Mouse (Mus musculus): ENCODE results near the gene Rpl22. TPM values are rescaled to one million over a fixed set of nuclear protein-coding genes. Genes with fewer than 3 reads are reported as not detected.
A peak's percentile ranks its signal among the peaks of the same experiment; 100 is the strongest.

Rpl22 gene
- polyA plus RNA-seq, 1 experiment from 2014 or later = 174 TPM

GRCm38 (mm10) chr4:152350722-152351421 is 25.3 kb downstream of the Rpl22 start:
- Histone ChIP-seq H3K9me3 (ENCODE audit: control insufficient read depth, low read length) (no peaks in the 10 kb centered on the region), H3K36me3 (ENCODE audit: control insufficient read depth, insufficient read depth, low read length) (peaks cover 8% of the 10 kb centered on the region; the same call in 1 of the 2 replicates), H3K4me2 (ENCODE audit: low read length) (peak overlapping the region; percentile 53), H3K4me3 (replicated peaks; ENCODE audit: low read depth, low read length) (no peak overlapping the region), H3K4me1 (ENCODE audit: control insufficient read depth, insufficient read depth, low read length) (peaks cover 35% of the 10 kb centered on the region), H3K9ac (replicated peaks; ENCODE audit: low read length) (peak overlapping the region; percentile 34; the same call in 1 of the 2 replicates), H3K27me3 (ENCODE audit: control insufficient read depth, insufficient read depth, low read length) (no peaks in the 10 kb centered on the region), H3K27ac (replicated peaks; ENCODE audit: low read depth, low read length) (peak overlapping the region; percentile 91)
- 32% methylated on average over 8 of the region's 8 CpGs for WGBS
- DNase-seq (no peak), ATAC-seq (ENCODE audit: low FRiP score, low TSS enrichment) (no peak)

DNA sequence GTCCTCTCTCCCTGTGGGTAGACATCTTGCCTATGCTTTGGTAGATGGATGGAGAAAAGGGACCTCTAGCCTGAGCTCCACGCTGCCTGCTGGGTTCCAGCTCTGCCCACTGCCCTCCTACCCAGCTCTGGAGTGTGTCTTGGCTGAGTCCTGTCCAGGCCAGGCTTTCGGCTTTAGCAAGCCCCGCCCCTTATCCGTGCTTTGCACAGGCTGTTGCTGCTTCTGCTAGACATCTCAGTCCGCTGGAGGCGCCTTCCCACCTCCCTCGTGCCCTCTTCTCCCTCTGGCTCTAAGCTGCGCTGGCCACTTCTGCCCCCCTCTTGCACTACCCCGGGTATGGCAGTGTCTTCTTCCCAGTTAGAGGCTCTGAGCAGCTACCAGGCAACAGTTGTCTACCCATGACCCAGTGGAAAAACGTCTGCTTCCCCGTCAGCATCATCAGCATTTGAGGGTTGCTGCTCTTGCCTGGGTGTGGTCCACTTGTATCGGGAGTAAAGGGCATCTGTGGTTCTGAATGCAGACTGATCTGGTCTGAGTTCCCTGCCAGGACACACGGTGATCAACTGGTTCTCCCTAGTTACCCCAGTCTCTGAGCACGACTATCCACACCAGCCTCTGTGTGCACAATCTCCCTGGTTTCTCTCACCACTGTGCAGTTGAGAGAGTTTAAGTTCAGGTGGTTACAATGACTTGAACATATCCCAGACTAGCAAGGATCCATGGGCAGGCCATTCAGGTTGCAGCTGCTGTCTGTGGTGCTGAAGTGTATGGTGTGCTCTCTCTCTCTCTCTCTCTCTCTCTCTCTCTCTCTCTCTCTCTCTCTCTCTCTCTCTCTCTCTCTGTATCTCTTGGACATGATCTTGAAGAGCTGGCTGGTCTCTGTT is 26.1 kb downstream of the Rpl22 start:
- ATAC-seq (ENCODE audit: low FRiP score, low TSS enrichment) (no peak), DNase-seq (peak; percentile 65)
- WGBS = 8% methylated on average over 14 of the region's 14 CpGs
- Histone ChIP-seq H3K4me3 (replicated peaks; ENCODE audit: low read depth, low read length) (no peak overlapping the region), H3K36me3 (ENCODE audit: control insufficient read depth, insufficient read depth, low read length) (peaks cover 12% of the 10 kb centered on the region; the same call in 1 of the 2 replicates), H3K9ac (replicated peaks; ENCODE audit: low read length) (no peak overlapping the region; the same call in 1 of the 2 replicates), H3K4me1 (ENCODE audit: control insufficient read depth, insufficient read depth, low read length) (peaks cover 35% of the 10 kb centered on the region), H3K27me3 (ENCODE audit: control insufficient read depth, insufficient read depth, low read length) (no peaks in the 10 kb centered on the region), H3K27ac (replicated peaks; ENCODE audit: low read depth, low read length) (peak overlapping the region; percentile 91), H3K9me3 (ENCODE audit: control insufficient read depth, low read length) (no peaks in the 10 kb centered on the region), H3K4me2 (ENCODE audit: low read length) (0 out of 2 replicates have a peak overlapping the region, but pooled peaks have one; percentile 17)

DNA sequence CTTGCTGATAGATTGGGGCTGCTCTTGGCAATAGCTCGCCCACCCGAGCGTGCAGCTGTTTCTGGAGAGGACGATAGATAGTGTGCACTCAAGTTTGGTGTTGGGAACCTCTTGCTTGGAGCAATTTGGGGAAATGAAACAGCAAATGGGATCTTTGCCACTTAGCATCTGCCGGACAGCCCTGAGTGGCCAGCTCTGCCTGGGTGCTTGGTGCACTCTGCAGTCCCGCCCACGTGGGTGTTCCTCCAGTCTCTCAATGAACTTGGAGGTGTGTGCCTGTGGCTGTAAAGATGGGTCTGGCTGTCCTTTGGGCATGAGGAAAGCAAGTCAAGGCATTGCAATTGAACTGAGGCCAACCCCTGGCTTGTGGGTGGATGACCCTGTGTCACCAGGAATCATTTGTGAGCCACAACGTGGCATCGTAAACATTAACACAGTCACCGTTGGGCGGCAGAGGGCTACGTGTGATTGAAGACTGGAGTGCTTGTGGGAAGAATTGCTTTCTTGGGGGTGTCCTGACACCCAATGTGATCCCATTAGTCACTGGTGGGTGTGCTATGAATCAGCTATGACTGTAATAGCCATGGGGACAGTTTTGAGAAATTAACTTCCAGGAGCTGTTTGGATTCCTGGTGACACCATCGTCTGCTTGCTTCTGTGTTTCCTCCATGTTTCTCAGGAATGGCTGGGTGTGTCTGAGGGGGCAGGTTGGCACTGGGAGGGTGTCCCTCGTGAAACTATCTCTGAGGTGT is 28.5 kb downstream of the Rpl22 start:
- Histone ChIP-seq H3K9ac (replicated peaks; ENCODE audit: low read length) (no peak overlapping the region), H3K4me3 (replicated peaks; ENCODE audit: low read depth, low read length) (no peak overlapping the region), H3K36me3 (ENCODE audit: control insufficient read depth, insufficient read depth, low read length) (peaks cover 15% of the 10 kb centered on the region), H3K9me3 (ENCODE audit: control insufficient read depth, low read length) (no peaks in the 10 kb centered on the region), H3K27ac (replicated peaks; ENCODE audit: low read depth, low read length) (no peak overlapping the region), H3K4me1 (ENCODE audit: control insufficient read depth, insufficient read depth, low read length) (peaks cover 29% of the 10 kb centered on the region), H3K4me2 (ENCODE audit: low read length) (no peak overlapping the region), H3K27me3 (ENCODE audit: control insufficient read depth, insufficient read depth, low read length) (no peaks in the 10 kb centered on the region)
- 84% methylated on average over 14 of the region's 14 CpGs for WGBS
- no peak for DNase-seq
- ATAC-seq (ENCODE audit: low FRiP score, low TSS enrichment) = no peak

DNA sequence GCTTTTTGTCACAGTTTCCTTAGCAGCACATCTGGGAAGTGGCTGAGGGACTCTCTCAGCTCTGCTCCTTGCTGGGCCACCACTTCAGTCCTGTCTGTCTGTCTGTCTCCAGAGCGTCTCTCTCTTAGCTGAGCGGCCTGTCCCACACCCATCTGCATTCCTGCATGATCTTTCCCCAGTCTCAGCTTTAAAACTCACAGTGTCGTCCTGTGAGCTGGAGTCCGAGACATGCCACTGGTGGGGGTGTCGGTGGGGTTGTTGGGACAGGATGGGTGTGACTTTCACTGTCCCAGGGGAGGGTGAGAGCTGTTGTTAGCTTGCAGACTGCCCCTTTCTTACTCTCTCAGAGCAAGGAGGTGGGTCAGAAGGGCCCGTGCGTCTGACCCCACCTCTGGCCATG is 30.1 kb downstream of the Rpl22 start:
- H3K4me3 ChIP-seq (replicated peaks; ENCODE audit: low read depth, low read length) = no peak overlapping the region
- H3K9me3 ChIP-seq (ENCODE audit: control insufficient read depth, low read length) = no peaks in the 10 kb centered on the region
- peaks cover 15% of the 10 kb centered on the region for H3K36me3 ChIP-seq (ENCODE audit: control insufficient read depth, insufficient read depth, low read length)
- no peak overlapping the region for H3K27ac ChIP-seq (replicated peaks; ENCODE audit: low read depth, low read length)
- DNase-seq (no peak), ATAC-seq (ENCODE audit: low FRiP score, low TSS enrichment) (no peak)
- WGBS = 86% methylated on average over 7 of the region's 7 CpGs
- H3K4me1 ChIP-seq (ENCODE audit: control insufficient read depth, insufficient read depth, low read length) = peaks cover 13% of the 10 kb centered on the region
- no peak overlapping the region for H3K4me2 ChIP-seq (ENCODE audit: low read length)
- H3K27me3 ChIP-seq (ENCODE audit: control insufficient read depth, insufficient read depth, low read length) = 0 out of 2 replicates have a peak, but pooled peaks cover 4% of the 10 kb centered on the region
- H3K9ac ChIP-seq (replicated peaks; ENCODE audit: low read length) = no peak overlapping the region

GRCm38 (mm10) chr4:152359700-152360099 is 34.2 kb downstream of the Rpl22 start:
- ATAC-seq (ENCODE audit: low FRiP score, low TSS enrichment) = no peak
- 9% methylated on average over 11 of the region's 11 CpGs for WGBS

GRCm38 (mm10) chr4:152360855-152361254 is 35.3 kb downstream of the Rpl22 start:
- no peak overlapping the region for H3K27ac ChIP-seq (replicated peaks; ENCODE audit: low read depth, low read length)
- WGBS = 2% methylated on average over 24 of the region's 24 CpGs
- H3K9ac ChIP-seq (replicated peaks; ENCODE audit: low read length) = no peak overlapping the region
- H3K36me3 ChIP-seq (ENCODE audit: control insufficient read depth, insufficient read depth, low read length) = peaks cover 33% of the 10 kb centered on the region
- no peaks in the 10 kb centered on the region for H3K9me3 ChIP-seq (ENCODE audit: control insufficient read depth, low read length)
- ATAC-seq (ENCODE audit: low FRiP score, low TSS enrichment) (no peak; the same call in 1 of the 2 replicates), DNase-seq (peak; percentile 59)
- peaks cover 13% of the 10 kb centered on the region for H3K4me1 ChIP-seq (ENCODE audit: control insufficient read depth, insufficient read depth, low read length)
- H3K27me3 ChIP-seq (ENCODE audit: control insufficient read depth, insufficient read depth, low read length) = 0 out of 2 replicates have a peak, but pooled peaks cover 8% of the 10 kb centered on the region
- peak overlapping the region; percentile 31 for H3K4me2 ChIP-seq (ENCODE audit: low read length)
- H3K4me3 ChIP-seq (replicated peaks; ENCODE audit: low read depth, low read length) = no peak overlapping the region

More at GRCm38 (mm10) chr4:152359700-152360099, 34.2 kb downstream of the Rpl22 start:
- Histone ChIP-seq H3K4me1 (ENCODE audit: control insufficient read depth, insufficient read depth, low read length) (peaks cover 1% of the 10 kb centered on the region), H3K27ac (replicated peaks; ENCODE audit: low read depth, low read length) (no peak overlapping the region), H3K36me3 (ENCODE audit: control insufficient read depth, insufficient read depth, low read length) (peaks cover 34% of the 10 kb centered on the region), H3K4me3 (replicated peaks; ENCODE audit: low read depth, low read length) (no peak overlapping the region), H3K9me3 (ENCODE audit: control insufficient read depth, low read length) (no peaks in the 10 kb centered on the region), H3K9ac (replicated peaks; ENCODE audit: low read length) (no peak overlapping the region), H3K4me2 (ENCODE audit: low read length) (no peak overlapping the region), H3K27me3 (ENCODE audit: control insufficient read depth, insufficient read depth, low read length) (0 out of 2 replicates have a peak, but pooled peaks cover 8% of the 10 kb centered on the region)
- no peak for DNase-seq

- ATAC-seq (ENCODE audit: low FRiP score, low TSS enrichment) (no peak), DNase-seq (no peak)
- H3K27me3 ChIP-seq (ENCODE audit: control insufficient read depth, insufficient read depth, low read length) = 0 out of 2 replicates have a peak, but pooled peaks cover 8% of the 10 kb centered on the region
- H3K4me3 ChIP-seq (replicated peaks; ENCODE audit: low read depth, low read length) = no peak overlapping the region
- WGBS = 82% methylated on average over 9 of the region's 9 CpGs
- peaks cover 13% of the 10 kb centered on the region for H3K4me1 ChIP-seq (ENCODE audit: control insufficient read depth, insufficient read depth, low read length)
- H3K36me3 ChIP-seq (ENCODE audit: control insufficient read depth, insufficient read depth, low read length) = peaks cover 39% of the 10 kb centered on the region
- H3K27ac ChIP-seq (replicated peaks; ENCODE audit: low read depth, low read length) = no peak overlapping the region
- no peaks in the 10 kb centered on the region for H3K9me3 ChIP-seq (ENCODE audit: control insufficient read depth, low read length)
- H3K9ac ChIP-seq (replicated peaks; ENCODE audit: low read length) = no peak overlapping the region
- H3K4me2 ChIP-seq (ENCODE audit: low read length) = no peak overlapping the region
These were observed 36.6 kb downstream of the Rpl22 start for GRCm38 (mm10) chr4:152362180-152362579.

DNA sequence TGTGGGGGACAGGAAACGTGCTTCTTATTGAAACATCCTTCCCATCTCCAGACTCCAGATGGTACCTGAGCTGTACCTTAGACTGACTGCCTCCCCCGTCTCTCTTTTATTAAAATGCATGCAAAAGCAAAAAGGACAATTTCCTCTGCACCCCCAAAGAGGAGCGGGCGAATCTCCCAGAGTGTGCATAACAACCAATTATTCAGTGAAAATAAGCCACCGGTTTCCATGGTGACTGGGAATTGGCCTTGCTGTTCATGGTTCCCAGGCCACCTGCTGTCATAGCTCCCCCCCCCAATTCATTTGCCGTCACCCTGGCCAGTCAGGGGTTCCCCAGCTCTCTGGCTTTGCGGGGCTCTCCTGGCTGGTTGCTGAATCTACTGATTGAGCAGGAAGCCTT is 39.7 kb downstream of the Rpl22 start:
- WGBS = 22% methylated on average over 7 of the region's 7 CpGs
- Histone ChIP-seq H3K4me3 (replicated peaks; ENCODE audit: low read depth, low read length) (no peak overlapping the region), H3K27me3 (ENCODE audit: control insufficient read depth, insufficient read depth, low read length) (0 out of 2 replicates have a peak, but pooled peaks cover 8% of the 10 kb centered on the region), H3K9ac (replicated peaks; ENCODE audit: low read length) (peak overlapping the region; percentile 20; the same call in 1 of the 2 replicates), H3K27ac (replicated peaks; ENCODE audit: low read depth, low read length) (peak overlapping the region; percentile 52), H3K36me3 (ENCODE audit: control insufficient read depth, insufficient read depth, low read length) (peaks cover 49% of the 10 kb centered on the region), H3K4me2 (ENCODE audit: low read length) (0 out of 2 replicates have a peak overlapping the region, but pooled peaks have one; percentile 21), H3K4me1 (ENCODE audit: control insufficient read depth, insufficient read depth, low read length) (peaks cover 13% of the 10 kb centered on the region), H3K9me3 (ENCODE audit: control insufficient read depth, low read length) (no peaks in the 10 kb centered on the region)
- DNase-seq (peak; percentile 75), ATAC-seq (ENCODE audit: low FRiP score, low TSS enrichment) (no peak)

Data from midbrain, embryonic 14.5 days (tissue).